Mouse (Mus musculus): Measurements from ENCODE around the gene Gucd1. TPM values are rescaled to one million over a fixed set of nuclear protein-coding genes. Genes with fewer than 3 reads are reported as not detected.
"Not testable (repeated sequence)": the region's sequence is repeated elsewhere in the genome, so short reads cannot be mapped to it uniquely, and the experiment has no call there.

Gucd1 gene
- total RNA-seq, 2 experiments from 2014 or later = 43.6 to 61.5 TPM

GRCm38 (mm10) chr10:75536123-75536522, 18.4 kb upstream of the Gucd1 start:
- DNase-seq (ENCODE audit: low spot score) = no peak

- DNase-seq (ENCODE audit: low spot score) = no peak
These were observed 17.7 kb upstream of the Gucd1 start for GRCm38 (mm10) chr10:75535423-75535822.

GRCm38 (mm10) chr10:75534934-75535333, 17.2 kb upstream of the Gucd1 start:
- DNase-seq (ENCODE audit: low spot score) = no peak

GRCm38 (mm10) chr10:75534216-75534615, 16.4 kb upstream of the Gucd1 start:
- no peak for DNase-seq (ENCODE audit: low spot score)

GRCm38 (mm10) chr10:75531532-75532090, 13.8 kb upstream of the Gucd1 start:
- no peak for DNase-seq (ENCODE audit: low spot score)

- no peak for DNase-seq (ENCODE audit: low spot score)
These were observed 12.6 kb upstream of the Gucd1 start for GRCm38 (mm10) chr10:75530322-75530721.

GRCm38 (mm10) chr10:75525450-75525849, 7.7 kb upstream of the Gucd1 start:
- not testable (repeated sequence) for DNase-seq (ENCODE audit: low spot score)

GRCm38 (mm10) chr10:75521643-75522042, 3.9 kb upstream of the Gucd1 start:
- no peak for DNase-seq (ENCODE audit: low spot score)

GRCm38 (mm10) chr10:75520581-75520980, 2.8 kb upstream of the Gucd1 start:
- DNase-seq (ENCODE audit: low spot score) = no peak

- peak; percentile 96 for DNase-seq (ENCODE audit: low spot score)
These were observed 557 bp downstream of the Gucd1 start, which contains the start of gene Snrpd3 for GRCm38 (mm10) chr10:75517073-75517757. Gene Snrpd3 (plus strand): TSS chr10:75517551.

GRCm38 (mm10) chr10:75516724-75517072, 1.1 kb downstream of the Gucd1 start:
- DNase-seq (ENCODE audit: low spot score) = no peak

GRCm38 (mm10) chr10:75516038-75516723, 1.6 kb downstream of the Gucd1 start:
- no peak for DNase-seq (ENCODE audit: low spot score)

GRCm38 (mm10) chr10:75515216-75516037, 2.3 kb downstream of the Gucd1 start:
- DNase-seq (ENCODE audit: low spot score) = no peak

- no peak for DNase-seq (ENCODE audit: low spot score)
These were observed 3.4 kb downstream of the Gucd1 start for GRCm38 (mm10) chr10:75514361-75514760.

- DNase-seq (ENCODE audit: low spot score) = no peak
These were observed 4.3 kb downstream of the Gucd1 start for GRCm38 (mm10) chr10:75513306-75514067.

- DNase-seq (ENCODE audit: low spot score) = no peak
These were observed 5.0 kb downstream of the Gucd1 start for GRCm38 (mm10) chr10:75512796-75513195.

GRCm38 (mm10) chr10:75511897-75512296, 5.9 kb downstream of the Gucd1 start:
- DNase-seq (ENCODE audit: low spot score) = peak; percentile 63

GRCm38 (mm10) chr10:75511060-75511459, 6.7 kb downstream of the Gucd1 start:
- no peak for DNase-seq (ENCODE audit: low spot score)

GRCm38 (mm10) chr10:75510446-75510845, 7.3 kb downstream of the Gucd1 start:
- DNase-seq (ENCODE audit: low spot score) = peak; percentile 94

- not testable (repeated sequence) for DNase-seq (ENCODE audit: low spot score)
These were observed 11.8 kb downstream of the Gucd1 start for GRCm38 (mm10) chr10:75505928-75506327.

- no peak for DNase-seq (ENCODE audit: low spot score)
These were observed 12.7 kb downstream of the Gucd1 start for GRCm38 (mm10) chr10:75505130-75505495.
